Mouse (Mus musculus): ENCODE results near the gene Aff1. TPM values are rescaled to one million over a fixed set of nuclear protein-coding genes. Genes with fewer than 3 reads are reported as not detected.

The Aff1 gene
- polyA plus RNA-seq, 1 experiment = not detected

GRCm38 (mm10) chr5:103690190-103690589 is 2.0 kb upstream of the Aff1 start:
- Histone ChIP-seq H3K4me3 (ENCODE audit: insufficient read depth, low read depth, low read length) (no peak overlapping the region), H3K27ac (ENCODE audit: insufficient read depth, low read depth, low read length) (no peak overlapping the region), H3K4me1 (ENCODE audit: control insufficient read depth, insufficient read depth, low read length) (peaks cover 17% of the 10 kb centered on the region)
- 97% methylated on average over 8 of the region's 8 CpGs for WGBS
- no peak for TF ChIP-seq CTCF (IDR thresholded peaks at IDR 0.05; ENCODE audit: insufficient read depth, low read depth, low read length)
- no peak for TF ChIP-seq POLR2A (IDR thresholded peaks at IDR 0.05; ENCODE audit: insufficient read depth, low read depth, low read length)

GRCm38 (mm10) chr5:103691171-103691570 is 1.0 kb upstream of the Aff1 start:
- TF ChIP-seq CTCF (IDR thresholded peaks at IDR 0.05; ENCODE audit: insufficient read depth, low read depth, low read length) = no peak
- TF ChIP-seq POLR2A (IDR thresholded peaks at IDR 0.05; ENCODE audit: insufficient read depth, low read depth, low read length) = no peak
- Histone ChIP-seq H3K27ac (ENCODE audit: insufficient read depth, low read depth, low read length) (no peak overlapping the region), H3K4me1 (ENCODE audit: control insufficient read depth, insufficient read depth, low read length) (peaks cover 17% of the 10 kb centered on the region)

DNA sequence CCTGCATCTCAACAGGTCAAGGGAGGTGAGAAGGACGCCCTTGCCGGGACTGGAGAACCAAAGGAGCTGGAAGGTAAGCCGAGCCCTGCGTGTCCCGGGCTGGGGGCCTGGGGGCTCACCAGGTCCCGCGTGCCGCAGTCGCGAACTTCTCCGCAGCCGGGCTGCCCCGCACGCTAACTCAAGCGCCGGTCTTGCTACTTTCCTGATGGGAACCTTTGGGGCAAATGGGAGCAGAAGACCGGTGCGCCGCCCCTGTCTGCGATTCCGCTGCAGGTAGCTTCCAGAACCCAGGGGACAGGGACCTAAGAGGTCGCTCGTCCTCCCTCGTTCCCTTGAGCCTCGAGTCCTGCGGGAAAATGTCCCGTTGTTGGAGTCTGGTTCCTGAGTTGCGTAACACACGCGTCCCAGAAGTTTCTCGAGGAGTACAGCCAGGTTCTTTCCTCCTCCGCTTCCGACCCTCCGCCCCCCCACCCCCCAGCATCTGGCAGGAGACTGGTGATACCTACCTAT is 412 bp downstream of the Aff1 start:
- no peak overlapping the region for H3K27ac ChIP-seq (ENCODE audit: insufficient read depth, low read depth, low read length)
- under 1% methylated on average over 34 of the region's 34 CpGs for WGBS
- peak overlapping the region; percentile 50 for H3K4me3 ChIP-seq (ENCODE audit: insufficient read depth, low read depth, low read length)
- peaks cover 17% of the 10 kb centered on the region for H3K4me1 ChIP-seq (ENCODE audit: control insufficient read depth, insufficient read depth, low read length)
- TF ChIP-seq CTCF (IDR thresholded peaks at IDR 0.05; ENCODE audit: insufficient read depth, low read depth, low read length) = no peak
- no peak; the same call in 1 of the 2 replicates for TF ChIP-seq POLR2A (IDR thresholded peaks at IDR 0.05; ENCODE audit: insufficient read depth, low read depth, low read length)

More at GRCm38 (mm10) chr5:103691171-103691570, 1.0 kb upstream of the Aff1 start:
- no peak overlapping the region for H3K4me3 ChIP-seq (ENCODE audit: insufficient read depth, low read depth, low read length)

DNA sequence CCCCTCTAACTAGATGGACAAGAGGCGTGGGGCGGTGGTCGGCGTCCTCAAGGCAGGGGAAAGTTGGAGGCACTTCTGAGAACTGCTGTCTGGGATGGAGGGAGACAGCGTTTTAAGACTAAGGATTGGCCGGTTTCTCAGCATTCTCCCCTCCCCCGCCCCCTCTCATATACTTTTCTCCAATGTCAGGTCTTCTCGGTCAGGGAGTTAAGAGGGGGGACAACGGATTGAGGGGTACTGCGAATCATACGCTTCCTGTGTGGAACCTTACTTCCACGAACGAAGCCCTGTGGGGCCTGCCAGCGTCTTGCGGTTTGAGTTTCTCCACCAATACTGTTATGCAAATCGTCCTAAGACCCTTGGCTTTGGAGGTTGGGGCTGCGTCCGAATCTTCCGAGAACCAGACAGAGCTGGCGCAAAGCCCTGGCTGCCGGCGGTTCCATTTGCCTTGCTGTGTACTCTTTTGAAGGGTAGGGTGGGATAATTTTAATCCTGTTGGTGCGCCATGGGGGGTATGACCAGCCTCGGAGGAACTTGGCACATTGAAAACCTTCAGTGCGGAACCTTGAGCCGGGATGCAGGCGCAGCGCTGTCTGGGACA is 967 bp downstream of the Aff1 start:
- Histone ChIP-seq H3K27ac (ENCODE audit: insufficient read depth, low read depth, low read length) (no peak overlapping the region), H3K4me1 (ENCODE audit: control insufficient read depth, insufficient read depth, low read length) (peaks cover 17% of the 10 kb centered on the region), H3K4me3 (ENCODE audit: insufficient read depth, low read depth, low read length) (peak overlapping the region; percentile 50)
- WGBS = 4% methylated on average over 28 of the region's 28 CpGs
- no peak for TF ChIP-seq POLR2A (IDR thresholded peaks at IDR 0.05; ENCODE audit: insufficient read depth, low read depth, low read length)
- TF ChIP-seq CTCF (IDR thresholded peaks at IDR 0.05; ENCODE audit: insufficient read depth, low read depth, low read length) = no peak

DNA sequence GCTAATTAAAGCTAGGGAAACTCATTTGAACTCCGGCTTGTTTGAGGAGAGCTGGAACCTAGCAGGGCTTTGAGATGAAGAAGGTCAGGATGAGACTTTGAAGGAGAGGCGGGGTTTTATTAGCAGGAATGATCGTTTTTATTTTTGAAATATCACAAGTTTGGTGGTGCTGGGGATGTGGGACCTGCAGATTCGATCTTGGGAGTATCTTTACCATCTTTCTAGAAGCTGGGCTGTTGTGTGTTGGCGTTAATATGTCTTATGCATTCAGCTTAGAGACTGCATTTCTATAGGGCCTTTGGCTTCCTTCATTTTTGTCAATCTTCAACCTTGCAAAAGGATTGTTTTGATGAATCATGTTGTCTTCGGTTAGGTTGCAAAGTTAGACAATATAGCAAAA is 1.9 kb downstream of the Aff1 start:
- Histone ChIP-seq H3K4me1 (ENCODE audit: control insufficient read depth, insufficient read depth, low read length) (peaks cover 17% of the 10 kb centered on the region), H3K4me3 (ENCODE audit: insufficient read depth, low read depth, low read length) (no peak overlapping the region), H3K27ac (ENCODE audit: insufficient read depth, low read depth, low read length) (no peak overlapping the region)
- TF ChIP-seq CTCF (IDR thresholded peaks at IDR 0.05; ENCODE audit: insufficient read depth, low read depth, low read length) (no peak), POLR2A (IDR thresholded peaks at IDR 0.05; ENCODE audit: insufficient read depth, low read depth, low read length) (no peak)
- WGBS = 76% methylated on average over 6 of the region's 6 CpGs

- Histone ChIP-seq H3K4me3 (ENCODE audit: insufficient read depth, low read depth, low read length) (no peak overlapping the region), H3K4me1 (ENCODE audit: control insufficient read depth, insufficient read depth, low read length) (peaks cover 7% of the 10 kb centered on the region), H3K27ac (ENCODE audit: insufficient read depth, low read depth, low read length) (no peak overlapping the region)
- 86% methylated on average over 5 of the region's 5 CpGs for WGBS
- TF ChIP-seq POLR2A (IDR thresholded peaks at IDR 0.05; ENCODE audit: insufficient read depth, low read depth, low read length) = no peak
- no peak for TF ChIP-seq CTCF (IDR thresholded peaks at IDR 0.05; ENCODE audit: insufficient read depth, low read depth, low read length)
These were observed 5.8 kb downstream of the Aff1 start for GRCm38 (mm10) chr5:103697875-103698491.

- Histone ChIP-seq H3K4me3 (ENCODE audit: insufficient read depth, low read depth, low read length) (no peak overlapping the region), H3K27ac (ENCODE audit: insufficient read depth, low read depth, low read length) (no peak overlapping the region), H3K4me1 (ENCODE audit: control insufficient read depth, insufficient read depth, low read length) (peaks cover under 1% of the 10 kb centered on the region)
- 84% methylated on average over 4 of the region's 4 CpGs for WGBS
- no peak for TF ChIP-seq POLR2A (IDR thresholded peaks at IDR 0.05; ENCODE audit: insufficient read depth, low read depth, low read length)
- TF ChIP-seq CTCF (IDR thresholded peaks at IDR 0.05; ENCODE audit: insufficient read depth, low read depth, low read length) = no peak
These were observed 6.4 kb downstream of the Aff1 start for GRCm38 (mm10) chr5:103698577-103698976.

DNA sequence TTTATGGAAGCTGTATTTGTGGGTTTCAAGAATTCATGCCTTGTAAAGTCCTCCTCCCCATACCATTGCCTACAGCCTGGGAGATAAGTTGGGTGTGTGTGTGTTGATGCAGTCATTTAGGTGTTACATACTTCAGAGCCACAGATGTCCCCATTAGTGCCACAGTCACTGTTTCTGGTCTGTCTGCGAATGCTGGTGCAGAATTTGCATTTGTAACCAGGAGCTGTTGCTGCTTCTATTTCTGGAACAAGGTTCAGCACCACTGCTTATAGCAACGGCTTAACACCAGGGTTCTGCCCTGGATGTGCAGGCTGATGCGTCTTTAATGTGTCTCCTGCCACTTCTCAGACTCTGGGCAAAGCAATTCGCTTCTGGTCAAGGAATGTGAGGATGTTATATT is 7.4 kb downstream of the Aff1 start:
- WGBS = 31% methylated on average over 4 of the region's 4 CpGs
- TF ChIP-seq POLR2A (IDR thresholded peaks at IDR 0.05; ENCODE audit: insufficient read depth, low read depth, low read length) (no peak), CTCF (IDR thresholded peaks at IDR 0.05; ENCODE audit: insufficient read depth, low read depth, low read length) (no peak)
- Histone ChIP-seq H3K4me1 (ENCODE audit: control insufficient read depth, insufficient read depth, low read length) (no peaks in the 10 kb centered on the region), H3K27ac (ENCODE audit: insufficient read depth, low read depth, low read length) (no peak overlapping the region), H3K4me3 (ENCODE audit: insufficient read depth, low read depth, low read length) (no peak overlapping the region)

DNA sequence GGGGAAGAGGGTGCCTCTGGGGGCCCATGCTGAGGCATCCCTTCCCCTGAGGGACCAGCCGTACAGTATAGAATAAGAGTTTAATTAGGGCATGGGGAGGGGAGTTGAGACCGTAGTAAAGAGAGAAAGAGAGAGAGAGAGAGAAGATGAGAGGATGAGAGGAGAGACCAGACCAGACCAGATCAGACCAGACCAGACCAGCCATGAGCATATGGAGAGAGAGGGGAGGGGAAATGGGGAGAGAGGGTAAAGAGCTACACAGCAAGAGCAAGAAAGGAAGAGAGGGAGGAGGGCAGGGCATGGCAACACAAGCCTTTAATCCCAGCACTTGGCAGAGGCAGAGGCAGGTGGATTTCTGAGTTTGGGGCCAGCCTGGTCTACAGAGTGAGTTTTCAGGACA is 8.5 kb downstream of the Aff1 start:
- Histone ChIP-seq H3K27ac (ENCODE audit: insufficient read depth, low read depth, low read length) (no peak overlapping the region), H3K4me3 (ENCODE audit: insufficient read depth, low read depth, low read length) (no peak overlapping the region), H3K4me1 (ENCODE audit: control insufficient read depth, insufficient read depth, low read length) (no peaks in the 10 kb centered on the region)
- WGBS = 83% methylated on average over 2 of the region's 2 CpGs
- no peak for TF ChIP-seq POLR2A (IDR thresholded peaks at IDR 0.05; ENCODE audit: insufficient read depth, low read depth, low read length)
- no peak for TF ChIP-seq CTCF (IDR thresholded peaks at IDR 0.05; ENCODE audit: insufficient read depth, low read depth, low read length)

All from olfactory bulb, adult 2 months (tissue).